Mouse (Mus musculus): ENCODE measurements around the gene Bmper. TPM values are rescaled to one million over a fixed set of nuclear protein-coding genes. Genes with fewer than 3 reads are reported as not detected.
A peak's percentile ranks its signal among the peaks of the same experiment; 100 is the strongest.

The Bmper gene
- polyA plus RNA-seq, 1 experiment from 2014 or later: 30.6 TPM

DNA sequence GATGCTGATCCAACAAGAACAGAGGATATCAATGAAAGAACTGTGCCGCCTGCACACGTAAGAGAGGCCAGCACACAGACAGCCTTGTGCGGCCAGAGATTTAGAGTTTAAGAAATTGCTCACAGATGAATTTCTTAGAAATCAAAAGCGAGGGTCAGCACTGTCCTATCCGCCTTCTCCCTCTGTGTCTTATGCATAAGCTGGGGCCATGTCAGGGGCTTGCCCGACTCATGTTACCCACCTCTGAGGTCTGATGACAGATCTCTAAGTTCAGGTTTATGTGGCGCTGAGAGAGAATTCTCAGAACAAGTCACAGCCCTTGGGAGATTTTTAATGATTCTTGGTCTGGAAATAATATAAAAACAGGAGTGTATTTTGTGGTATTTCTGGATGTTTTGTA, 140.7 kb downstream of the Bmper start:
- 81% methylated on average over 7 of the region's 7 CpGs for WGBS

DNA sequence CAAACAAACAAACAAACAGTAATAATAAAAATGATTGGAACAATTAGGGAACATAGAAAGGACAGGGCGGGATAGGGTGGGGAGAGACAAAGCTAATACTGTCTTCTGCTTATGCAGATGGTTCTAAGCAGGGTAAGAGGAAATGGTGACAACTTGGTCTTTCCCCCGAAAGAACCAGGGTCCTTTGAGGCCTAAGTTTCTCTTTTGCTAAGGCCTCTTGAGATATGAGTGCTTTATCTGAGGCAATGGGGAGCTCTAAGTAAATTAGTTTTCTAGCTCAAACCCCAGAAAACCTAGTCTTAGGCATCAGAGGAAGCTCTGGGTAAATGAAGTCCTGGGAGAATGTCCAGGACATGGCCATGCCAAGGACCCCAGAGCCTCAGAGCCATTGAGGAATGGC, 141.2 kb downstream of the Bmper start:
- Histone ChIP-seq H3K27me3 (ENCODE audit: control insufficient read depth, insufficient read depth, low read depth, low read length) (no peaks in the 10 kb centered on the region), H3K9ac (ENCODE audit: low read length) (no peak overlapping the region), H3K27ac (ENCODE audit: low read length) (no peak overlapping the region), H3K4me1 (replicated peaks; ENCODE audit: control insufficient read depth, insufficient read depth, low read length) (no peaks in the 10 kb centered on the region), H3K9me3 (ENCODE audit: control insufficient read depth, low read length) (no peaks in the 10 kb centered on the region), H3K36me3 (ENCODE audit: control insufficient read depth, insufficient read depth, low read length) (no peaks in the 10 kb centered on the region), H3K4me3 (ENCODE audit: low read length) (no peak overlapping the region), H3K4me2 (ENCODE audit: low read depth, low read length) (no peak overlapping the region)
- no peak for ATAC-seq (ENCODE audit: low read depth)
- WGBS: 79% methylated on average over 2 of the region's 2 CpGs

More for the DNA sequence above, 140.7 kb downstream of the Bmper start:
- no peak overlapping the region for H3K4me2 ChIP-seq (ENCODE audit: low read depth, low read length)
- H3K36me3 ChIP-seq (ENCODE audit: control insufficient read depth, insufficient read depth, low read length): no peaks in the 10 kb centered on the region
- no peak overlapping the region for H3K27ac ChIP-seq (ENCODE audit: low read length)
- no peak for ATAC-seq (ENCODE audit: low read depth)
- H3K4me3 ChIP-seq (ENCODE audit: low read length): no peak overlapping the region
- no peaks in the 10 kb centered on the region for H3K27me3 ChIP-seq (ENCODE audit: control insufficient read depth, insufficient read depth, low read depth, low read length)
- H3K9me3 ChIP-seq (ENCODE audit: control insufficient read depth, low read length): no peaks in the 10 kb centered on the region
- H3K4me1 ChIP-seq (replicated peaks; ENCODE audit: control insufficient read depth, insufficient read depth, low read length): no peaks in the 10 kb centered on the region
- H3K9ac ChIP-seq (ENCODE audit: low read length): no peak overlapping the region

DNA sequence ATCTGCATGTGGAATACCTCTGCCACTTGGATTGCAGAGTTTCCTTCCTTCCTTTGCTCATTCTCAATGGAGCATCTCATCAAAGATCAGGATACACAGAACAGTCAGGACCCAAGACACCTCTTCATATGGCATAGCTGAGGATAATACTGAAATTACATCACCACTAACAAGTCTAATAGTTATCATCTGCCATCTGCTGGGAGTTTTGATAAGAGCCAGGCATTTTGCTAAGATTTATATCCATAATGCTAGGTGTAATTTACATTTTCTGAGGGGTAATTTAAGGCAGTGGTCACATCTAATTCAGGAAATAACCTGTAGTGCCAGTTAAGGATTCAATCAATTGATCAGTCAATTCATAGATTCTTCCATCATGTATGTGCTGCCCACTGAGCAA, 145.2 kb downstream of the Bmper start:
- Histone ChIP-seq H3K27me3 (ENCODE audit: control insufficient read depth, insufficient read depth, low read depth, low read length) (no peaks in the 10 kb centered on the region), H3K27ac (ENCODE audit: low read length) (no peak overlapping the region), H3K9me3 (ENCODE audit: control insufficient read depth, low read length) (no peaks in the 10 kb centered on the region), H3K9ac (ENCODE audit: low read length) (no peak overlapping the region), H3K4me1 (replicated peaks; ENCODE audit: control insufficient read depth, insufficient read depth, low read length) (no peaks in the 10 kb centered on the region), H3K36me3 (ENCODE audit: control insufficient read depth, insufficient read depth, low read length) (no peaks in the 10 kb centered on the region), H3K4me2 (ENCODE audit: low read depth, low read length) (no peak overlapping the region), H3K4me3 (ENCODE audit: low read length) (no peak overlapping the region)
- no peak for ATAC-seq (ENCODE audit: low read depth)

DNA sequence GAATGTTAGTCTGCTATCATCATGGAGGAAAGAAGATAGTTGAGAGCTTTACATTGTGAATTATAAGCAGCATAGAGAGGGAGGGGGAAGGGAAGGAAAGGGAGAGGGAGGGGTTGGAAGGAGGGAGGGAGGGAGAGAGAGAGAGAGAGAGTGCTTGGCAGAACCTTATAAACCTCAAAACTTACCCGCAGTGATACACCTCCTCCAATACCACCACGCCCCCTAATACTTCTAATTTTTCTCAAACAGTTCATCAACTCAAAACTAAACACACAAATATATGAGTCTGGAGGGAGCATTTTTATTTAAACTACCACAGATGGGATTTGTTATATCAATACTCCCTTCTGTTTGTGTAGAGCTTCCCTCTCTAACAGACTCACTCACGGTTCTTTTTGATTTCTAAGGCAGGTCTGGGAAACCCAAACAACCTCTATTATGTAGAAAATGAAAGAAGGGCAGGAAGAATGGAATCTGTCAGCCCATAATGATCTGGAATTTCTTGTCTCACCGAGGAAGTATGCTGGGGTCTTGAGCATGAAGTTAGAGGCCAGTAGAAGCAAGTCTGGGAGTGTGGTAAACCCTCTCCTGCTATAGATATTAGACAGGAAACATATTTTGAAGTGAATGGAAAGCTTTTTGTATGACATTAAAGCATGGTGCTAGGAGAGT, 152.0 kb downstream of the Bmper start:
- no peak overlapping the region for H3K4me3 ChIP-seq (ENCODE audit: low read length)
- no peaks in the 10 kb centered on the region for H3K36me3 ChIP-seq (ENCODE audit: control insufficient read depth, insufficient read depth, low read length)
- peak; percentile 60 for ATAC-seq (ENCODE audit: low read depth)
- no peaks in the 10 kb centered on the region for H3K9me3 ChIP-seq (ENCODE audit: control insufficient read depth, low read length)
- 28% methylated on average over 4 of the region's 4 CpGs for WGBS
- no peaks in the 10 kb centered on the region for H3K27me3 ChIP-seq (ENCODE audit: control insufficient read depth, insufficient read depth, low read depth, low read length)
- peak overlapping the region; percentile 43 for H3K27ac ChIP-seq (ENCODE audit: low read length)
- no peak overlapping the region for H3K4me2 ChIP-seq (ENCODE audit: low read depth, low read length)
- H3K4me1 ChIP-seq (replicated peaks; ENCODE audit: control insufficient read depth, insufficient read depth, low read length): peaks cover 12% of the 10 kb centered on the region
- H3K9ac ChIP-seq (ENCODE audit: low read length): no peak overlapping the region

DNA sequence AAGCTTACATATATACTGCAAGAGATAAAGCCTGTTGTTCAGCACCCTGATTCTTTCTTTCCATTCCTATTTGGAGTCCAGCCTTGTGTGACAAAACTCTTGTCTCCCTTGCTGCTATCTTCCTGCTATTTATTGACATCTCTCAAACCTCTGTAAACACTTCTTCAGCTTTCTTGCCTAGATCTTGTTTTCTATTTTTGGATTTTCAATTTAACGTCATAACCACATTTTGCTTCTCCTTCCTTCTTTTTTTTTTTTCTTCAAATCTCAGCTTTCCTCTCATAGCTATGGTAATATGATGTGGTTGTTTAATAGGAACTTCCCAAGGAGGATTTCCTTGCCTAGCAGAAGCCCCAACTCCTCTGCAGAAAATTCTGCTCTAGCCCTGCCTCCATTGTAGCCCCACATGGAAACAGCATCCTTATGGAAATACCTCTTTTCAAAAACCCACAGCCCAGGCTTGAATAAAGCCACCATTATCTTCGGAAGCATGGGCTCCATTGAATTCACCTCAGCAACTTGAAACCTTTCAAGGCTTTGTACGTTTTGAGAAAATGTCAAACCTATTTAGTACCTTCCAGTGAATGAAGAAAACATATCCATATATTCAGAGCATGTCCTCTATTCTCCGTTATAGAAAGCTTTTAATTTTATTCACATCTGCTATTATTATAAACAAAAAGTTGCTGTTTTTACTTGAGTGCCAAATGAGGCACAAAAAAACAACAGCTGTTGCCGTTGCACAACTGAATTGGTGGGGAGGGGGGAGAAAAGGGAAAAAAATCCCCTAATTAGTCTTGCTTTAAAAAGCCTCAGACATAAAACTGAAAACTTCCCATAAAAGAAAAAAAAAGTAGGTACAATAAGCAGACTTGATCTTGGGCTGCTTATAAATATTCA, 155.2 kb downstream of the Bmper start:
- H3K27ac ChIP-seq (ENCODE audit: low read length): peak overlapping the region; percentile 5
- H3K36me3 ChIP-seq (ENCODE audit: control insufficient read depth, insufficient read depth, low read length): no peaks in the 10 kb centered on the region
- WGBS: 43% methylated on average over 5 of the region's 5 CpGs
- H3K27me3 ChIP-seq (ENCODE audit: control insufficient read depth, insufficient read depth, low read depth, low read length): no peaks in the 10 kb centered on the region
- H3K9ac ChIP-seq (ENCODE audit: low read length): no peak overlapping the region
- ATAC-seq (ENCODE audit: low read depth): peak; percentile 7; the same call in 1 of the 2 replicates
- no peak overlapping the region for H3K4me3 ChIP-seq (ENCODE audit: low read length)
- no peak overlapping the region for H3K4me2 ChIP-seq (ENCODE audit: low read depth, low read length)
- H3K4me1 ChIP-seq (replicated peaks; ENCODE audit: control insufficient read depth, insufficient read depth, low read length): peaks cover 12% of the 10 kb centered on the region
- H3K9me3 ChIP-seq (ENCODE audit: control insufficient read depth, low read length): no peaks in the 10 kb centered on the region

DNA sequence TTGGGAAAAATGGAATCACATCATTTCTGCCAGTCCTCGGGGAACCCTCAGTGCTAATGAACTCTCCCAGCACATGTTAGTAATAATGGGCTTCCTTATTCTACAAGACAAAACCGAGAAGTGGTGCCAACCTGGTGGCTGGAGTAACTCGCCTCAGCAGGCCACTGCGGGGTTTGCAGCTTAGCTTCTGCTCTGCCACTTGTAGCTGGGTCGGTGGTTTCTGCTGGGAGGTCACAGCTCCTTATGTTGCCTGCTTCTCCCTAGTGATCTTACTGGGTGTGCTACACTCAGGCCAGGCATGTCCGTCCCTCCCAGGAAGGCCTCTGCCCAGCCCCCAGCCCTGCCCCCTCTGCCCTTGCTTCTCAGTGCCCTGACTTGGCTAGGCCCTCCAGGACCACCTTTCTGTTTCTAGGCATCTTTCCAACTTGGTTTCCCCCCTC, 155.9 kb downstream of the Bmper start:
- Histone ChIP-seq H3K27ac (ENCODE audit: low read length) (peak overlapping the region; percentile 71), H3K4me1 (replicated peaks; ENCODE audit: control insufficient read depth, insufficient read depth, low read length) (peaks cover 17% of the 10 kb centered on the region), H3K36me3 (ENCODE audit: control insufficient read depth, insufficient read depth, low read length) (no peaks in the 10 kb centered on the region), H3K27me3 (ENCODE audit: control insufficient read depth, insufficient read depth, low read depth, low read length) (no peaks in the 10 kb centered on the region), H3K9me3 (ENCODE audit: control insufficient read depth, low read length) (no peaks in the 10 kb centered on the region), H3K4me3 (ENCODE audit: low read length) (no peak overlapping the region), H3K9ac (ENCODE audit: low read length) (no peak overlapping the region), H3K4me2 (ENCODE audit: low read depth, low read length) (no peak overlapping the region)
- peak; percentile 63 for ATAC-seq (ENCODE audit: low read depth)
- 20% methylated on average over 6 of the region's 6 CpGs for WGBS

DNA sequence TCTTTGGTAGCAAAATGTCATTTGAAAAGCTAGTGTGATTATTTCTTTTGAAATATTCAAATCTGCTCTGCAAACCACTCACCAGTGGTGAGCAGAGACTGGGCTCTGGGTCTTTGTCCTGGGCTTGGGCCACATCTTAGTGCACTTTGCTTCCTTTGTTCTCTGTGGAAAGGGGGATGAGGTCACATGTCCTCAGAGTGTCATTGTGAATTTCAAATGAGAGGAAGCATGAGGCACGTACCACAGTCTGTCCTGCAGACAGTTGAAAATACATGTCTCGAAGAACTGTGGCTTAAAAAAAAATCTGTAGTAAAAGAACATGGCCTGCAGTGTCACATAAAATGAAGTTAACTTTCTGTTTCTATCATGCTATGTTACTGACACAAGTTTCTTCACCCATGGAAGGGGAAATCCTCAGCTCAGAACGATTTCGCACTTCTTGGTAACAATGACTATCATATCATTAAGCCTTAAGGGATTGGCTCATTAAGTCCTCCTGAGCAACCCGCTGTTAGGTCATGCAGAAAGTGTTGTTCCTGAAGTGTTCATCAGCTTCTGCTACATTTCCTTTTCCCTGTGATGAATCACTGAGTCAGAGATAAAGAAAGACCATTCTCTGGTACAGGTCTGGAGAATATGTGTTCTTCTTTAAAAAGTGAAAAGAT, 157.4 kb downstream of the Bmper start:
- Histone ChIP-seq H3K9me3 (ENCODE audit: control insufficient read depth, low read length) (no peaks in the 10 kb centered on the region), H3K4me1 (replicated peaks; ENCODE audit: control insufficient read depth, insufficient read depth, low read length) (peaks cover 23% of the 10 kb centered on the region), H3K9ac (ENCODE audit: low read length) (no peak overlapping the region), H3K36me3 (ENCODE audit: control insufficient read depth, insufficient read depth, low read length) (no peaks in the 10 kb centered on the region), H3K4me3 (ENCODE audit: low read length) (no peak overlapping the region), H3K27me3 (ENCODE audit: control insufficient read depth, insufficient read depth, low read depth, low read length) (no peaks in the 10 kb centered on the region), H3K4me2 (ENCODE audit: low read depth, low read length) (no peak overlapping the region), H3K27ac (ENCODE audit: low read length) (no peak overlapping the region)
- no peak for ATAC-seq (ENCODE audit: low read depth)
- 76% methylated on average over 5 of the region's 5 CpGs for WGBS

DNA sequence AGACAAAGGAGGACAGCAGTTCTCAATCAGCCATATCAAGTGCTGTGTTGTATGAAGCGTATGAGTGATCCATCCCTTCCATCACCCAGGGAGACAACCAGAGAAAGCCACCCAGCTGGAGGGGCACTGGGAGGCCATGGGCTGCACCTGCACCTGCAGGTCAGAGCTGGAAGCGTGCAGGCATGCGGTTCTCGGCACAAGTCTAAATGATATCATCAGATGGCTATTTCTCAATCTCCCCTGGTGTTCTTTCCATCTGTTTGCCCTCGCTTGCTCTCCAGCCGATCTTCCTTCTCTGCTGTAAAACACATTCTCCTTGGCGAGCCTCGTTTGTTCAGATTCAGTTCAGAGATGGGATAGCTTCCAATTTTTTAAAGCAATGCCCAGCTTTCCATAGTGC, 160.4 kb downstream of the Bmper start:
- no peaks in the 10 kb centered on the region for H3K36me3 ChIP-seq (ENCODE audit: control insufficient read depth, insufficient read depth, low read length)
- H3K9me3 ChIP-seq (ENCODE audit: control insufficient read depth, low read length): no peaks in the 10 kb centered on the region
- no peak overlapping the region for H3K9ac ChIP-seq (ENCODE audit: low read length)
- H3K4me3 ChIP-seq (ENCODE audit: low read length): no peak overlapping the region
- no peaks in the 10 kb centered on the region for H3K27me3 ChIP-seq (ENCODE audit: control insufficient read depth, insufficient read depth, low read depth, low read length)
- no peak overlapping the region for H3K4me2 ChIP-seq (ENCODE audit: low read depth, low read length)
- no peak for ATAC-seq (ENCODE audit: low read depth)
- H3K4me1 ChIP-seq (replicated peaks; ENCODE audit: control insufficient read depth, insufficient read depth, low read length): peaks cover 37% of the 10 kb centered on the region
- peak overlapping the region; percentile 37; the same call in 1 of the 2 replicates for H3K27ac ChIP-seq (ENCODE audit: low read length)
- 35% methylated on average over 8 of the region's 8 CpGs for WGBS

DNA sequence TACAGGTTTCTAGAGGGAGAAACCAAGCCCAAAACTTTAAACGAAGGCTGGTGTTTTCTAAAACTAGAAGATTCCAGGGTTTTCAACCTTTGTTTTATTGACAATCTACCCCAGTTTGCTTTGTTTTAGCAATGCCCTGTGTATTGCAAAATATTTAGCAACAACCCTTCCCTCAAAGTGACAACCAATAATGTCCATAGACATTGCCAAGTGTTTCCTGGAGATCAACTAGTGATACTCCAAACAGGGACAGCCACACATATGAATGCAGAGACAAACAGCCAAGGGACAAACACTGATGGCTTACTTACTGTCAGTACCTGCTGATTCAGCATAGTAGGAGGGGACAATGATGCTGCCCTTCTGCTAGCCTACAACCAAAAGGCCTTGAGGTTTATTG, 161.0 kb downstream of the Bmper start:
- Histone ChIP-seq H3K9me3 (ENCODE audit: control insufficient read depth, low read length) (no peaks in the 10 kb centered on the region), H3K36me3 (ENCODE audit: control insufficient read depth, insufficient read depth, low read length) (no peaks in the 10 kb centered on the region)
- 81% methylated on average over 1 of the region's 1 CpGs for WGBS

More for the DNA sequence above, 161.0 kb downstream of the Bmper start:
- Histone ChIP-seq H3K4me3 (ENCODE audit: low read length) (no peak overlapping the region), H3K4me1 (replicated peaks; ENCODE audit: control insufficient read depth, insufficient read depth, low read length) (peaks cover 34% of the 10 kb centered on the region), H3K4me2 (ENCODE audit: low read depth, low read length) (no peak overlapping the region), H3K27ac (ENCODE audit: low read length) (no peak overlapping the region; the same call in 1 of the 2 replicates), H3K9ac (ENCODE audit: low read length) (no peak overlapping the region), H3K27me3 (ENCODE audit: control insufficient read depth, insufficient read depth, low read depth, low read length) (no peaks in the 10 kb centered on the region)
- no peak for ATAC-seq (ENCODE audit: low read depth)

Data from lung, embryonic 16.5 days (tissue).